Mouse (Mus musculus) kidney, adult 2 months (tissue): Measurements from ENCODE around the gene Sash1. TPM values are rescaled to one million over a fixed set of nuclear protein-coding genes. Genes with fewer than 3 reads are reported as not detected.
"Not testable (repeated sequence)": the region's sequence is repeated elsewhere in the genome, so short reads cannot be mapped to it uniquely, and the experiment has no call there.

Source experiments
- DNase-seq: peaks from one replicate; pipeline ENCODE4 v3.0.0; 2021
- H3K27ac ChIP-seq: fragments of 200-500 bp; 2 replicates; pipeline ENCODE4 v1.5.1; 2012; ENCODE audit warnings: low read depth, low read length, control low read depth, inconsistent platforms; ENCODE audit not compliant: insufficient read depth
- H3K27me3 ChIP-seq: fragments of 200-500 bp; replicated peaks from 2 replicates; pipeline ENCODE4 v1.6.1; 2012; ENCODE audit warnings: mild to moderate bottlenecking, moderate library complexity, low read length, inconsistent platforms; ENCODE audit not compliant: control insufficient read depth, insufficient read depth
- H3K36me3 ChIP-seq: fragments of 200-500 bp; 2 replicates; pipeline ENCODE4 v1.6.1; 2012; ENCODE audit warnings: mild to moderate bottlenecking, moderate library complexity, low read length, inconsistent platforms; ENCODE audit not compliant: control insufficient read depth, insufficient read depth
- H3K4me1 ChIP-seq: fragments of 200-500 bp; 2 replicates; pipeline ENCODE4 v1.6.1; 2011; ENCODE audit warnings: low read length; ENCODE audit not compliant: control insufficient read depth, insufficient read depth
- H3K4me3 ChIP-seq: fragments of 200-500 bp; 2 replicates; pipeline ENCODE4 v1.5.1; 2011; ENCODE audit warnings: mild to moderate bottlenecking, low read depth, low read length, control low read depth; ENCODE audit not compliant: insufficient read depth
- CTCF ChIP-seq: fragments of 200-500 bp; conservative IDR thresholded peaks from 2 replicates; pipeline ENCODE4 v1.5.1; 2011; ENCODE audit warnings: low read depth, mild to moderate bottlenecking, control low read depth, low read length, moderate library complexity, mixed read lengths; ENCODE audit not compliant: insufficient read depth, insufficient read length
- POLR2A ChIP-seq: fragments of 200-500 bp; IDR thresholded peaks from one replicate; pipeline ENCODE4 v1.6.1; 2011; ENCODE audit warnings: low read depth, low read length, control low read depth
- WGBS: fragments of 180-500 bp; shearing (Covaris S2); methylation state at CpG from one replicate; pipeline ENCODE4 v1.1.7; 2018; 5-methylcytosine and 5-hydroxymethylcytosine counted together
- polyA plus RNA-seq: library from polyadenylated mRNA; depleted of rRNA; stranded (reverse); fragments of >200 nt; gene quantifications from 2 replicates; pipeline ENCODE4 v1.2.3, GENCODE M21; 2012

Sash1 gene
- polyA plus RNA-seq, 1 experiment: 13.5 TPM

- H3K4me3 ChIP-seq: no peak overlapping the region
- DNase-seq: no peak
- no peak overlapping the region for H3K27ac ChIP-seq
- TF ChIP-seq POLR2A (no peak), CTCF (no peak)
- H3K4me1 ChIP-seq: no peaks in the 10 kb centered on the region; the same call in 1 of the 2 replicates
- 87% methylated on average over 13 of the region's 13 CpGs for WGBS
- no peaks in the 10 kb centered on the region; the same call in 1 of the 2 replicates for H3K36me3 ChIP-seq
- no peaks in the 10 kb centered on the region for H3K27me3 ChIP-seq
Measured at GRCm38 (mm10) chr10:8719345-8719744, 166.5 kb downstream of the Sash1 start.

- H3K27ac ChIP-seq: no peak overlapping the region
- no peaks in the 10 kb centered on the region; the same call in 1 of the 2 replicates for H3K36me3 ChIP-seq
- no peak overlapping the region for H3K4me3 ChIP-seq
- H3K4me1 ChIP-seq: no peaks in the 10 kb centered on the region; the same call in 1 of the 2 replicates
- DNase-seq: no peak
- 87% methylated on average over 7 of the region's 7 CpGs for WGBS
- TF ChIP-seq CTCF: no peak
- no peak for TF ChIP-seq POLR2A
- H3K27me3 ChIP-seq: no peaks in the 10 kb centered on the region
Measured at GRCm38 (mm10) chr10:8718831-8719230, 167.0 kb downstream of the Sash1 start.

DNA sequence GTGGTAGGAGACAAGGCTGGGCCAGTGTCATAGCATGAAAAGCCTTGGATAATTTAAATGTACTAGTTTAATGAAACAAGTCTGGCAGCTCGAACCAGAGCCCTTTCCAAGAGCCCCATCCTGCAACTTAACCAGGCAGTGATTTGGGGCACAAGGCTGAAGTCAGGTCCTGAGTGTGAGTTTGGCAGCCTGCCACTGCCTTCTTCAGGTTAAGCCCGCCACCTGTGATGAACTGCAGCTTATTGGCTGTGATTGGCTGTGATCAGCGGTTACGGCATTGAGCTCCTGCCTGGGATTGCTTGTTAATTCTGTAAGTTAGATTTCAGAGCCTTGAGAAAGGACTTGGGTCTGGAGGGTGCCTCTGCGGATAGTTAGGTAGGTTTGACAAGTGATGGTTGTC is 168.7 kb downstream of the Sash1 start:
- H3K27me3 ChIP-seq: no peaks in the 10 kb centered on the region
- no peak overlapping the region for H3K4me3 ChIP-seq
- TF ChIP-seq CTCF (no peak), POLR2A (no peak)
- WGBS: 85% methylated on average over 5 of the region's 5 CpGs
- H3K4me1 ChIP-seq: no peaks in the 10 kb centered on the region; the same call in 1 of the 2 replicates
- DNase-seq: no peak
- H3K27ac ChIP-seq: no peak overlapping the region
- no peaks in the 10 kb centered on the region for H3K36me3 ChIP-seq

- no peaks in the 10 kb centered on the region for H3K36me3 ChIP-seq
- WGBS: 18% methylated on average over 12 of the region's 12 CpGs
- peak; percentile 88 for TF ChIP-seq CTCF
- no peak for TF ChIP-seq POLR2A
- H3K4me1 ChIP-seq: no peaks in the 10 kb centered on the region; the same call in 1 of the 2 replicates
- peak; percentile 74 for DNase-seq
- H3K27me3 ChIP-seq: no peaks in the 10 kb centered on the region
- no peak overlapping the region for H3K27ac ChIP-seq
- no peak overlapping the region for H3K4me3 ChIP-seq
Measured at GRCm38 (mm10) chr10:8715679-8716284, 170.1 kb downstream of the Sash1 start.

DNA sequence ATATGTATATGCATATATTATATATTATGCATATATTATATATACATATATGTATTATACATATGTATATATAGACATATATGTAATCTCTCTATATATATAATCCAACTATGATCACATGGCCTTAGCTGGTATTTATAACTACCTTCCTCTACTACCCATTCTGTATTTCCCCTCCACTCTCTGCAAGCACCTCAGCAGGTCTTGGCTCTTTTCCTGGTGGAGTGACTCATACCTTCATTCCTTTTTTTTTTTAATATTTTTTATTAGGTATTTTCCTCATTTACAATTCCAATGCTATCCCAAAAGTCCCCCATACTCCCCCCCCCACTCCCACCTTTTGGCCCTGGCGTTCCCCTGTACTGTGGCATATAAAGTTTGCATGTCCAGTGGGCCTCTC is 189.2 kb downstream of the Sash1 start:
- H3K27me3 ChIP-seq, DNase-seq, H3K4me3 ChIP-seq, H3K4me1 ChIP-seq, H3K27ac ChIP-seq, H3K36me3 ChIP-seq: not testable (repeated sequence)
- 95% methylated on average over 1 of the region's 1 CpGs for WGBS

DNA sequence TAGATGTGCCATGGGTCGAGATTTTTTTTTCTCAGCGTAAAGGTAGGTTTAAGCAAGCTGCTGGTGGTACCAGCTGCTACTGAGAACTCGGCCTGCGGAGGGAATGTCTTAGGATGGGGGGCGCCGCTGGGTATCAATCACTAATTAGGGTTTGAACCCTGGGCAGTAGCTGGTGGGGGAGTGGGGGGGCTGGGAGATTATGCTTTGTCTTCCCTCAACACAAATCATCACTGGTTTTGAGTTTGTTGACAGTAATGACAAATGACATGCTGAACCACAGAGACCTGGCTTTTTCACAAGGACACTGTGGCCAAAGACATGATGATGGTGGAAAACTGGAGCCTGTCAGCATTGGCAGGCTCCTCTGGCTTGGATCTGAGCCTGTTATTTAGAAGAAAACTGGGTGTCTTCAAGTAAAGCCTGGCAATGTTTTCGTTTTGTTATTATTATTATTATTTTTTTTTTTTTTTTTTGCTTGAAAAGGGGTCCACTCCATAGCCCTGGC is 191.8 kb downstream of the Sash1 start:
- WGBS: 88% methylated on average over 7 of the region's 7 CpGs
- no peak for DNase-seq
- Histone ChIP-seq H3K4me3 (no peak overlapping the region), H3K27me3 (no peaks in the 10 kb centered on the region), H3K4me1 (no peaks in the 10 kb centered on the region), H3K27ac (no peak overlapping the region), H3K36me3 (no peaks in the 10 kb centered on the region)
- TF ChIP-seq CTCF (no peak), POLR2A (no peak)

DNA sequence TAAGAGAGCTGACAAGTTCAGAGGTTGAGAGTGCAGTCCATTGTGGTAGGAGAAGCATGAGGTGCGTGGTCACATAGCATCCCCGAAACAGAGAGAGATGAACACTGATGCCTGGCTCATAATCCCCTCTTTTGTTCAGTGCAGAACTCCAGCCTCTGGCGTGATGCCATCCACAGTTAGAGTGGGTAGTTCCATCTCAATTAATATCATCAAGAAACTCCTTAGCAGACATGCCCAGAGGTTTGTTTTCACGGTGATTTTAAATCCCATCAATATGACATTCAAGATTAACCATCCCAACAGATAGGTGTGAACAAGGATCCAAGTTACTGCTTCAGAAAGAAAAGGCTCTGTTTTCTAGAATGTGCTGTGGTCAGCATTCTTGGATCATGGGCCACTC is 192.3 kb downstream of the Sash1 start:
- no peak overlapping the region for H3K4me3 ChIP-seq
- H3K27me3 ChIP-seq: no peaks in the 10 kb centered on the region
- no peak for DNase-seq
- no peak overlapping the region for H3K27ac ChIP-seq
- H3K4me1 ChIP-seq: no peaks in the 10 kb centered on the region
- TF ChIP-seq CTCF (no peak), POLR2A (no peak)
- no peaks in the 10 kb centered on the region for H3K36me3 ChIP-seq
- WGBS: 90% methylated on average over 4 of the region's 4 CpGs
